Mouse (Mus musculus) heart, embryonic 15.5 days (tissue): ENCODE data around the gene Mlh3. TPM values are rescaled to one million over a fixed set of nuclear protein-coding genes. Genes with fewer than 3 reads are reported as not detected.

Experiments used
- ATAC-seq: fragments of 200-750 bp; cut with Nextera tagmentation; replicated peaks from 2 replicates; pipeline ENCODE4 v1.8.0; 2017; ENCODE audit warnings: low read depth, moderate TSS enrichment; ENCODE audit not compliant: insufficient number of reproducible peaks, insufficient read depth, low FRiP score
- H3K27ac ChIP-seq: fragments of 300-500 bp; sonication (generic); 2 replicates; pipeline ENCODE4 v1.5.1; 2015; ENCODE audit warnings: mild to moderate bottlenecking, inconsistent platforms
- H3K27me3 ChIP-seq: fragments of 300-500 bp; sonication (generic); 2 replicates; pipeline ENCODE4 v1.6.1; 2015; ENCODE audit warnings: inconsistent platforms
- H3K36me3 ChIP-seq: fragments of 300-500 bp; sonication (generic); 2 replicates; pipeline ENCODE4 v1.6.1; 2015; ENCODE audit warnings: mild to moderate bottlenecking, inconsistent platforms
- H3K4me1 ChIP-seq: fragments of 300-500 bp; sonication (generic); replicated peaks from 2 replicates; pipeline ENCODE4 v1.6.1; 2015; ENCODE audit warnings: inconsistent platforms
- H3K4me2 ChIP-seq: fragments of 300-500 bp; sonication (generic); 2 replicates; pipeline ENCODE4 v1.6.1; 2015; ENCODE audit warnings: inconsistent platforms, mild to moderate bottlenecking, moderate library complexity
- H3K4me3 ChIP-seq: fragments of 300-500 bp; sonication (generic); 2 replicates; pipeline ENCODE4 v1.5.1; 2015; ENCODE audit warnings: mild to moderate bottlenecking, inconsistent platforms
- H3K9ac ChIP-seq: fragments of 300-500 bp; sonication (generic); 2 replicates; pipeline ENCODE4 v1.6.1; 2015; ENCODE audit warnings: mild to moderate bottlenecking, inconsistent platforms
- H3K9me3 ChIP-seq: fragments of 300-500 bp; sonication (generic); replicated peaks from 2 replicates; pipeline ENCODE4 v1.6.1; 2016; ENCODE audit warnings: inconsistent platforms
- WGBS: fragments of 180-500 bp; shearing (Covaris S2); methylation state at CpG from one replicate; pipeline ENCODE4 v1.1.7; 2015; ENCODE audit warnings: mixed read lengths; 5-methylcytosine and 5-hydroxymethylcytosine counted together
- polyA plus RNA-seq: library from polyadenylated mRNA; unstranded; fragments of >200 nt; fragmentation: Nextera tagmentation; extraction: Ambion mirVana; gene quantifications from 2 replicates; pipeline ENCODE4 v1.2.1, GENCODE M21; 2015

Mlh3 gene
- polyA plus RNA-seq, 1 experiment from 2014 or later = 6.2 TPM

GRCm38 (mm10) chr12:85227227-85227626, 43.2 kb downstream of the Mlh3 start:
- H3K4me3 ChIP-seq = no peak overlapping the region
- H3K27me3 ChIP-seq = no peaks in the 10 kb centered on the region
- peaks cover 45% of the 10 kb centered on the region for H3K36me3 ChIP-seq
- no peak overlapping the region for H3K9ac ChIP-seq
- peaks cover 12% of the 10 kb centered on the region for H3K4me1 ChIP-seq
- no peaks in the 10 kb centered on the region for H3K9me3 ChIP-seq
- no peak overlapping the region for H3K4me2 ChIP-seq
- WGBS = 45% methylated on average over 7 of the region's 7 CpGs
- no peak for ATAC-seq
- H3K27ac ChIP-seq = peak overlapping the region; percentile 23; the same call in 1 of the 2 replicates

GRCm38 (mm10) chr12:85219905-85220290, 50.5 kb downstream of the Mlh3 start:
- Histone ChIP-seq H3K4me2 (peak overlapping the region; percentile 90), H3K27me3 (no peaks in the 10 kb centered on the region), H3K9ac (peak overlapping the region; percentile 76), H3K9me3 (no peaks in the 10 kb centered on the region), H3K4me1 (peaks cover 20% of the 10 kb centered on the region), H3K4me3 (peak overlapping the region; percentile 90), H3K36me3 (peaks cover 37% of the 10 kb centered on the region), H3K27ac (peak overlapping the region; percentile 78)
- 2% methylated on average over 12 of the region's 12 CpGs for WGBS
- no peak for ATAC-seq

- ATAC-seq = peak; percentile 100
- under 1% methylated on average over 54 of the region's 54 CpGs for WGBS
These were observed 51.0 kb downstream of the Mlh3 start, which contains the start of gene Eif2b2 for GRCm38 (mm10) chr12:85219236-85219904. TSS of gene Eif2b2 (plus strand) at chr12:85219481.

GRCm38 (mm10) chr12:85217733-85218310, 52.6 kb downstream of the Mlh3 start:
- Histone ChIP-seq H3K9ac (no peak overlapping the region), H3K4me1 (peaks cover 20% of the 10 kb centered on the region), H3K36me3 (peaks cover 17% of the 10 kb centered on the region), H3K4me3 (no peak overlapping the region), H3K27ac (no peak overlapping the region), H3K27me3 (no peaks in the 10 kb centered on the region), H3K9me3 (no peaks in the 10 kb centered on the region), H3K4me2 (no peak overlapping the region)
- no peak for ATAC-seq
- WGBS = 66% methylated on average over 2 of the region's 2 CpGs

More at GRCm38 (mm10) chr12:85219236-85219904, 51.0 kb downstream of the Mlh3 start, which contains the start of gene Eif2b2:
- Histone ChIP-seq H3K4me1 (peaks cover 20% of the 10 kb centered on the region), H3K4me2 (peak within 1 kb of the TSS; percentile 90), H3K4me3 (peak within 1 kb of the TSS; percentile 90), H3K9ac (peak within 1 kb of the TSS; percentile 76), H3K9me3 (no peaks in the 10 kb centered on the region), H3K27me3 (no peaks in the 10 kb centered on the region), H3K27ac (peak within 1 kb of the TSS; percentile 78), H3K36me3 (peaks cover 32% of the 10 kb centered on the region)

- Histone ChIP-seq H3K4me1 (peaks cover 15% of the 10 kb centered on the region), H3K27ac (no peak overlapping the region), H3K9ac (no peak overlapping the region), H3K9me3 (no peaks in the 10 kb centered on the region), H3K4me2 (no peak overlapping the region), H3K36me3 (no peaks in the 10 kb centered on the region), H3K27me3 (no peaks in the 10 kb centered on the region), H3K4me3 (no peak overlapping the region)
- 79% methylated on average over 5 of the region's 5 CpGs for WGBS
- ATAC-seq = no peak
These were observed 55.4 kb downstream of the Mlh3 start for GRCm38 (mm10) chr12:85215031-85215430.

- Histone ChIP-seq H3K4me3 (no peak overlapping the region), H3K4me2 (no peak overlapping the region), H3K4me1 (peaks cover 18% of the 10 kb centered on the region), H3K9ac (no peak overlapping the region), H3K36me3 (no peaks in the 10 kb centered on the region), H3K9me3 (no peaks in the 10 kb centered on the region), H3K27me3 (no peaks in the 10 kb centered on the region), H3K27ac (no peak overlapping the region)
- WGBS = 36% methylated on average over 7 of the region's 7 CpGs
- no peak for ATAC-seq
These were observed 61.7 kb downstream of the Mlh3 start for GRCm38 (mm10) chr12:85208687-85209199.

- H3K27me3 ChIP-seq = no peaks in the 10 kb centered on the region
- H3K27ac ChIP-seq = no peak overlapping the region
- no peak overlapping the region for H3K9ac ChIP-seq
- no peak for ATAC-seq
- no peaks in the 10 kb centered on the region for H3K36me3 ChIP-seq
- no peaks in the 10 kb centered on the region for H3K9me3 ChIP-seq
- no peak overlapping the region for H3K4me3 ChIP-seq
- 85% methylated on average over 10 of the region's 10 CpGs for WGBS
- H3K4me2 ChIP-seq = no peak overlapping the region
- H3K4me1 ChIP-seq = peaks cover 26% of the 10 kb centered on the region
These were observed 65.0 kb downstream of the Mlh3 start for GRCm38 (mm10) chr12:85205425-85205824.

- no peak for ATAC-seq
- Histone ChIP-seq H3K4me3 (no peak overlapping the region), H3K4me1 (peaks cover 25% of the 10 kb centered on the region), H3K9me3 (no peaks in the 10 kb centered on the region), H3K9ac (no peak overlapping the region), H3K36me3 (no peaks in the 10 kb centered on the region), H3K4me2 (no peak overlapping the region), H3K27ac (no peak overlapping the region), H3K27me3 (no peaks in the 10 kb centered on the region)
- 50% methylated on average over 8 of the region's 8 CpGs for WGBS
These were observed 66.3 kb downstream of the Mlh3 start for GRCm38 (mm10) chr12:85204105-85204504.

- ATAC-seq = no peak
- Histone ChIP-seq H3K27me3 (no peaks in the 10 kb centered on the region), H3K4me1 (peaks cover 21% of the 10 kb centered on the region), H3K36me3 (no peaks in the 10 kb centered on the region), H3K4me2 (no peak overlapping the region), H3K27ac (no peak overlapping the region), H3K9ac (no peak overlapping the region), H3K9me3 (no peaks in the 10 kb centered on the region), H3K4me3 (no peak overlapping the region)
- WGBS = 51% methylated on average over 5 of the region's 5 CpGs
These were observed 66.7 kb downstream of the Mlh3 start for GRCm38 (mm10) chr12:85203699-85204098.

- Histone ChIP-seq H3K9ac (no peak overlapping the region), H3K27ac (no peak overlapping the region), H3K4me2 (no peak overlapping the region), H3K4me3 (no peak overlapping the region), H3K4me1 (peaks cover 23% of the 10 kb centered on the region), H3K27me3 (no peaks in the 10 kb centered on the region), H3K9me3 (no peaks in the 10 kb centered on the region), H3K36me3 (no peaks in the 10 kb centered on the region)
- WGBS = 69% methylated on average over 7 of the region's 7 CpGs
- ATAC-seq = no peak
These were observed 68.2 kb downstream of the Mlh3 start for GRCm38 (mm10) chr12:85202191-85202590.

- no peak overlapping the region for H3K4me2 ChIP-seq
- ATAC-seq = no peak
- H3K4me3 ChIP-seq = no peak overlapping the region
- H3K4me1 ChIP-seq = peaks cover 27% of the 10 kb centered on the region
- H3K9me3 ChIP-seq = no peaks in the 10 kb centered on the region
- no peak overlapping the region for H3K27ac ChIP-seq
- H3K36me3 ChIP-seq = no peaks in the 10 kb centered on the region
- 84% methylated on average over 2 of the region's 2 CpGs for WGBS
- no peaks in the 10 kb centered on the region for H3K27me3 ChIP-seq
- H3K9ac ChIP-seq = no peak overlapping the region
These were observed 68.6 kb downstream of the Mlh3 start for GRCm38 (mm10) chr12:85201830-85202147.
